Mouse (Mus musculus): ENCODE results near the gene Nmi. TPM values are rescaled to one million over a fixed set of nuclear protein-coding genes. Genes with fewer than 3 reads are reported as not detected.

The Nmi gene
- polyA plus RNA-seq, 1 experiment from 2014 or later = 9.0 TPM

DNA sequence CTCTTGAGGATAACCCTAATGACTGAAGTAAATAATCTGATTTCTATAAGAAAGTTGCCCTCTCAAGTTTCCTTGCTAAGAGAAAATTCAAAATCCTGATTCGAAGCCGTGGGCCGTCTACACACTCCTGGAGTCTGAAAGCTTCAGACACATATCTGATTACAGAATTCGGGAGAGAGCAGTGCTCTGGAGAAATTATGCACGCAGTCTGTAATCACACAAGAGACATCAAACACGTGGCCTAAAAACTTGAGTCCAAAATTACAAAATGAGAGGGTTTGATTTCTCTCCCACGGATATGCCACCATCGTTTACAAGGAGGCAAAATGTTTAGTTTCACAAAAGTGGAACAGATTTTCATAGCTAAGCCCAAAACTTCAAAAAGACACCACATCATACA is 67.7 kb downstream of the Nmi start:
- no peaks in the 10 kb centered on the region for H3K27me3 ChIP-seq (replicated peaks)
- no peaks in the 10 kb centered on the region for H3K36me3 ChIP-seq
- no peak for ATAC-seq
- no peaks in the 10 kb centered on the region for H3K9me3 ChIP-seq (replicated peaks)
- no peak overlapping the region for H3K27ac ChIP-seq
- no peaks in the 10 kb centered on the region for H3K4me1 ChIP-seq
- no peak overlapping the region for H3K4me3 ChIP-seq
- no peak overlapping the region for H3K4me2 ChIP-seq
- WGBS (ENCODE audit: insufficient replicate concordance) = 75% methylated on average over 8 of the region's 8 CpGs
- no peak overlapping the region for H3K9ac ChIP-seq

Other genes with a start within 250 kb of the Nmi start
- 25.3 and 27.3 TPM in 2 replicates for gene Rbm43, start 38.3 kb downstream of the Nmi start, polyA plus RNA-seq (2016; fragmentation: Nextera tagmentation; extraction: Ambion mirVana)
- gene Tnfaip6, start 64.5 kb upstream of the Nmi start, polyA plus RNA-seq (2016; fragmentation: Nextera tagmentation; extraction: Ambion mirVana) = 0.45 and 0.68 TPM in 2 replicates
- gene Rif1, start 99.3 kb upstream of the Nmi start, polyA plus RNA-seq (2016; fragmentation: Nextera tagmentation; extraction: Ambion mirVana) = 33.8 and 35.9 TPM in 2 replicates